Mouse (Mus musculus): Measurements from ENCODE around the gene E4f1.

GRCm38 (mm10) chr17:24442632-24443155 is 27.4 kb downstream of the E4f1 start, which contains the start of gene Dnase1l2:
- TF ChIP-seq CTCF (IDR thresholded peaks at IDR 0.05) = no peak
- TF ChIP-seq POLR2A (IDR thresholded peaks at IDR 0.05; ENCODE audit: insufficient read depth, low read depth, low read length) = no peak
